Mouse (Mus musculus) midbrain, embryonic 10.5 days (tissue): ENCODE data around the gene Nt5m. TPM values are rescaled to one million over a fixed set of nuclear protein-coding genes. Genes with fewer than 3 reads are reported as not detected.

Source experiments
- DNase-seq: peaks from one replicate; pipeline ENCODE4 v3.0.0-alpha.2; 2017; ENCODE audit warnings: low spot score
- H3K27ac ChIP-seq: fragments of 300-500 bp; sonication (generic); replicated peaks from 2 replicates; pipeline ENCODE4 v1.5.1; 2016; ENCODE audit warnings: mild to moderate bottlenecking
- H3K27me3 ChIP-seq: fragments of 300-500 bp; sonication (generic); 2 replicates; pipeline ENCODE4 v1.6.1; 2016; ENCODE audit warnings: low read depth, mild to moderate bottlenecking; ENCODE audit not compliant: poor library complexity, severe bottlenecking
- H3K36me3 ChIP-seq: fragments of 300-500 bp; sonication (generic); 2 replicates; pipeline ENCODE4 v1.6.1; 2016; ENCODE audit warnings: mild to moderate bottlenecking, moderate library complexity
- H3K4me1 ChIP-seq: fragments of 300-500 bp; sonication (generic); 2 replicates; pipeline ENCODE4 v1.6.1; 2016
- H3K4me3 ChIP-seq: fragments of 300-500 bp; sonication (generic); 2 replicates; pipeline ENCODE4 v1.5.1; 2016; ENCODE audit warnings: mild to moderate bottlenecking, moderate library complexity
- H3K9me3 ChIP-seq: fragments of 300-500 bp; sonication (generic); replicated peaks from 2 replicates; pipeline ENCODE4 v1.6.1; 2016; ENCODE audit warnings: mild to moderate bottlenecking
- WGBS: fragments of 180-500 bp; shearing (Covaris S2); methylation state at CpG from one replicate; pipeline ENCODE4 v1.1.7; 2016; 5-methylcytosine and 5-hydroxymethylcytosine counted together
- polyA plus RNA-seq: library from polyadenylated mRNA; unstranded; fragments of >200 nt; fragmentation: Nextera tagmentation; extraction: Ambion mirVana; gene quantifications from 2 replicates; pipeline ENCODE4 v1.2.1, GENCODE M21; 2016

Nt5m gene
- polyA plus RNA-seq, 1 experiment from 2014 or later = 40.9 TPM

- under 1% methylated on average over 69 of the region's 69 CpGs for WGBS
- H3K9me3 ChIP-seq = no peaks in the 10 kb centered on the region
Observed at GRCm38 (mm10) chr11:59847891-59848884, 8.9 kb downstream of the Nt5m start.

DNA sequence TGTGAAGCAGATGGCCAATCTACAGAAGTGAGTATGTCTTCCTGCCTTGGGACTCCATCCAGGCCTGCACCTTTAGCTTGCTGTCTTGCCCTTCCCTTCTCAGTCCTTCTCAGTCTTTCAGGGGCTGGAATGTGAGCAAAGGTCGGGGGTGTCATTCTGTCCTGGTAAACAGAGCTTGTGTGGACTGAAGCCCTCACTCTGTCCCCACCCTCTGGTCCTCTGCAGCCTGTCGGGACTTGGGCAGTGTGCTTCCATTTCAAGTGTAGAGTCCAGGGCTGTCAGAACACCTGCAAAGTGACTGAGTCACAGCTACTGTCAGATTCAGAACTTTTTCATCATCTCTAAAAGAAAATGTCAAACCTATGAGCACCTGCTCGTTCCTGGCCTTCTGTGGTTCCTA is 13.6 kb downstream of the Nt5m start:
- DNase-seq = no peak
- Histone ChIP-seq H3K4me1 (peaks cover 18% of the 10 kb centered on the region), H3K9me3 (no peaks in the 10 kb centered on the region), H3K27me3 (no peaks in the 10 kb centered on the region), H3K4me3 (no peak overlapping the region), H3K36me3 (peaks cover 12% of the 10 kb centered on the region; the same call in 1 of the 2 replicates), H3K27ac (no peak overlapping the region)
- WGBS = 72% methylated on average over 3 of the region's 3 CpGs

More at GRCm38 (mm10) chr11:59847891-59848884, 8.9 kb downstream of the Nt5m start:
- peaks cover 25% of the 10 kb centered on the region for H3K4me1 ChIP-seq
- H3K4me3 ChIP-seq = peak overlapping the region; percentile 85
- H3K27ac ChIP-seq = peak overlapping the region; percentile 95
- peaks cover 20% of the 10 kb centered on the region for H3K36me3 ChIP-seq
- DNase-seq = peak; percentile 85
- no peaks in the 10 kb centered on the region for H3K27me3 ChIP-seq

- Histone ChIP-seq H3K4me3 (no peak overlapping the region), H3K27ac (peak overlapping the region; percentile 42; the same call in 1 of the 2 replicates), H3K27me3 (no peaks in the 10 kb centered on the region), H3K4me1 (0 out of 2 replicates have a peak, but pooled peaks cover 12% of the 10 kb centered on the region), H3K9me3 (no peaks in the 10 kb centered on the region), H3K36me3 (peaks cover 19% of the 10 kb centered on the region)
- 86% methylated on average over 11 of the region's 11 CpGs for WGBS
- DNase-seq = no peak
Observed at GRCm38 (mm10) chr11:59860467-59860866, 21.2 kb downstream of the Nt5m start.

DNA sequence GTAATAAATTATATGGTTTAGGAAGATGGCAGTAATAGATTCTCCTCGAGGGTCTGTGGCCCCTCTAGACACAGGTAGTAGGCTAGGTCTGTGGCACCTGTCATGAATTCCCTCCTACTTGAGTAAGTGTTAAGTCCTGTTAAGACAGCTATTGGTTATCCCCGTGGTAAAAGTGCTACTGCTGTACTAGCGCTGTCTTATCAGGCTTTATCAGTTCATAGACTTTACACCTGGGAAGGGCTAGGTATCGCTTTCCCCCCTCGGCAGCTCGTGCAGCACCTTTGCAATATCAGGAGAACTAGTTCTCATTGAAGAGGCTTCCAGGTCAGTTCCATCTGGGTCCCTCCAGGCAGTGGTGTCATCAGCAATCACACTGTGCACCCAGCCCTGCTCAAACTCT is 25.1 kb downstream of the Nt5m start:
- H3K36me3 ChIP-seq = peaks cover 21% of the 10 kb centered on the region
- H3K27ac ChIP-seq = no peak overlapping the region
- WGBS = 91% methylated on average over 6 of the region's 6 CpGs
- peaks cover 21% of the 10 kb centered on the region for H3K4me1 ChIP-seq
- H3K27me3 ChIP-seq = no peaks in the 10 kb centered on the region
- no peak for DNase-seq
- H3K4me3 ChIP-seq = no peak overlapping the region
- no peaks in the 10 kb centered on the region for H3K9me3 ChIP-seq

- 81% methylated on average over 8 of the region's 8 CpGs for WGBS
- peak overlapping the region; percentile 38 for H3K27ac ChIP-seq
- DNase-seq = no peak
Observed at GRCm38 (mm10) chr11:59872124-59872523, 32.9 kb downstream of the Nt5m start.

GRCm38 (mm10) chr11:59880031-59880430 is 40.8 kb downstream of the Nt5m start:
- Histone ChIP-seq H3K27me3 (no peaks in the 10 kb centered on the region), H3K9me3 (no peaks in the 10 kb centered on the region), H3K27ac (peak overlapping the region; percentile 81), H3K4me3 (no peak overlapping the region), H3K4me1 (peaks cover 13% of the 10 kb centered on the region), H3K36me3 (peaks cover 31% of the 10 kb centered on the region)
- peak; percentile 81 for DNase-seq
- 23% methylated on average over 2 of the region's 2 CpGs for WGBS

More at GRCm38 (mm10) chr11:59872124-59872523, 32.9 kb downstream of the Nt5m start:
- H3K4me3 ChIP-seq = no peak overlapping the region
- H3K9me3 ChIP-seq = no peaks in the 10 kb centered on the region
- H3K36me3 ChIP-seq = peaks cover 41% of the 10 kb centered on the region
- H3K4me1 ChIP-seq = peaks cover 15% of the 10 kb centered on the region
- no peaks in the 10 kb centered on the region for H3K27me3 ChIP-seq

GRCm38 (mm10) chr11:59885217-59885986 is 46.2 kb downstream of the Nt5m start:
- no peaks in the 10 kb centered on the region for H3K36me3 ChIP-seq
- no peaks in the 10 kb centered on the region for H3K9me3 ChIP-seq
- peak; percentile 22 for DNase-seq
- H3K4me1 ChIP-seq = peaks cover 8% of the 10 kb centered on the region
- 72% methylated on average over 17 of the region's 17 CpGs for WGBS
- H3K27me3 ChIP-seq = no peaks in the 10 kb centered on the region
- no peak overlapping the region for H3K4me3 ChIP-seq
- peak overlapping the region; percentile 68 for H3K27ac ChIP-seq

GRCm38 (mm10) chr11:59886952-59887351 is 47.7 kb downstream of the Nt5m start:
- H3K4me3 ChIP-seq = no peak overlapping the region
- peaks cover 10% of the 10 kb centered on the region for H3K4me1 ChIP-seq
- no peak for DNase-seq
- WGBS = 88% methylated on average over 1 of the region's 1 CpGs
- no peaks in the 10 kb centered on the region for H3K9me3 ChIP-seq
- no peaks in the 10 kb centered on the region for H3K36me3 ChIP-seq
- no peaks in the 10 kb centered on the region for H3K27me3 ChIP-seq
- H3K27ac ChIP-seq = no peak overlapping the region

DNA sequence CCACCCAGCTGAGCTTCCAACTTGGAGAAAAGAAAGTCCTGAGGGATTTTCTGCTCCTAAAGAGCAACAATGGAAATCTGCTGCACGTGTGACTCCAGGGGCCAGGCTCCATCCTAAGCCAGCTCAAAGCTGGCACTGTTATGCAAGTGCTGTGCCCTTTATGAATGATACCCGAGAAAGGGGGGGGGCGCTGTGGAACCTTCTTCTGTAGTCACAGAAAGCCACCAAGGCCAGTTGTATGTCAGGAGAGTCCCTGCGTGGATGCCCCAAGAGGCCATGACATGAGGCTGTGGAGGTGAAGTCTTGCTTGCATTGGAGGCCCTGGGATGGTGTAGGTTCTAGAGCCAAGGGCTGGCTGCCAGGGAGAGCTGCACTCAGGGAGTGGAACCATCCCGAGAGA is 48.9 kb downstream of the Nt5m start:
- H3K4me3 ChIP-seq = no peak overlapping the region
- 77% methylated on average over 5 of the region's 5 CpGs for WGBS

GRCm38 (mm10) chr11:59891854-59892253 is 52.6 kb downstream of the Nt5m start:
- 81% methylated on average over 6 of the region's 6 CpGs for WGBS
- no peaks in the 10 kb centered on the region for H3K27me3 ChIP-seq
- H3K4me1 ChIP-seq = peaks cover 24% of the 10 kb centered on the region
- no peak for DNase-seq
- no peaks in the 10 kb centered on the region for H3K9me3 ChIP-seq
- H3K36me3 ChIP-seq = no peaks in the 10 kb centered on the region
- H3K4me3 ChIP-seq = no peak overlapping the region; the same call in 1 of the 2 replicates
- 0 out of 2 replicates have a peak overlapping the region, but pooled peaks have one; percentile 28 for H3K27ac ChIP-seq

More for the DNA sequence above, 48.9 kb downstream of the Nt5m start:
- H3K36me3 ChIP-seq = no peaks in the 10 kb centered on the region
- H3K9me3 ChIP-seq = no peaks in the 10 kb centered on the region
- peaks cover 17% of the 10 kb centered on the region for H3K4me1 ChIP-seq
- no peaks in the 10 kb centered on the region for H3K27me3 ChIP-seq
- no peak for DNase-seq
- 0 out of 2 replicates have a peak overlapping the region, but pooled peaks have one; percentile 18 for H3K27ac ChIP-seq

- Histone ChIP-seq H3K27ac (no peak overlapping the region), H3K4me3 (no peak overlapping the region), H3K4me1 (peaks cover 27% of the 10 kb centered on the region), H3K27me3 (no peaks in the 10 kb centered on the region), H3K9me3 (no peaks in the 10 kb centered on the region), H3K36me3 (no peaks in the 10 kb centered on the region)
- DNase-seq = no peak
- WGBS = 66% methylated on average over 10 of the region's 10 CpGs
Observed at GRCm38 (mm10) chr11:59893153-59893788, 54.0 kb downstream of the Nt5m start.

DNA sequence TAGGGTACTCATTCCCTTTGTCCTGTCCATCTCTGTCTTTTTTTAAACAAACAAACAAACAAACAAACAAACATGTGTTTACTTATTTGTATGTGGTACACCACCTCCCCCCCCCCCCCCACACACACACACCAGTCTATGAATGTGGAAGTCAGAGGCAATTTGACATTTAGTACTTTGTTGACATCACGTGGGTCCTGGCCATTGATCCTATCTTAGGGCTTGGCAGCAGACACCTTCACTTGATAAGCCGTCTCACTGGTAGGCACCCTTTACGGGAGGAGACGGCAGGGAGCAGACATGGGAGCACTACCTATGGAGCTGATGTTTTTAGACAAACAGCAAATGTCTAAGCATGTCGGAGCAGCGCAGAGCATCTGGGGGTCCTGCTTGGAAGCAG is 55.7 kb downstream of the Nt5m start:
- DNase-seq = no peak
- peaks cover 30% of the 10 kb centered on the region for H3K4me1 ChIP-seq
- WGBS = 89% methylated on average over 6 of the region's 6 CpGs
- H3K27ac ChIP-seq = no peak overlapping the region; the same call in 1 of the 2 replicates
- H3K4me3 ChIP-seq = no peak overlapping the region
- H3K36me3 ChIP-seq = no peaks in the 10 kb centered on the region
- no peaks in the 10 kb centered on the region for H3K27me3 ChIP-seq
- H3K9me3 ChIP-seq = no peaks in the 10 kb centered on the region
